Mouse (Mus musculus): ENCODE measurements around the gene Egfr.

DNA sequence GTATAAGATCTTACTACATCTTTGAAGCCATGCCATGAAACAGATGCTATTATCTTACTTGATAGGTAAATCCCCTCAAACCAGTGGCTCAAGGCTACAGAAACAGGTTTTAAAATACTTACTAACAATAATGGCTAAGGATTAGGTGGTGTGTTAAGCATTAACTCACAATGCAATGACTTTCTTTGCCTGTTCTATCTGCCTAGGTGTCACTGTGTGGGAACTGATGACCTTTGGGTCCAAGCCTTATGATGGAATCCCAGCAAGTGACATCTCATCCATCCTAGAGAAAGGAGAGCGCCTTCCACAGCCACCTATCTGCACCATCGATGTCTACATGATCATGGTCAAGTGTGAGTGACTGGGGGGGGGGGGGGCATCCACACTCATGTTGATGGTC lies 154.5 kb downstream of the Egfr start:
- TF ChIP-seq CTCF (IDR thresholded peaks at IDR 0.05; ENCODE audit: control insufficient read depth, insufficient read depth, insufficient replicate concordance, low read depth, low read length) (no peak), POLR2A (IDR thresholded peaks at IDR 0.05; ENCODE audit: control insufficient read depth, low read depth, low read length) (no peak)

Measured in testis, adult 2 months (tissue).